Mouse (Mus musculus) embryonic fibroblast, embryonic 13.5 days (primary cell): ENCODE measurements around the gene Twf2.

ENCODE experiments used
- CTCF ChIP-seq: IDR thresholded peaks from 2 replicates; pipeline ENCODE4 v1.5.1; 2011; ENCODE audit warnings: mild to moderate bottlenecking, control low read depth, low read length, moderate library complexity, borderline replicate concordance; ENCODE audit not compliant: insufficient read depth
- POLR2A ChIP-seq: IDR thresholded peaks from 2 replicates; pipeline ENCODE4 v1.6.1; 2011; ENCODE audit warnings: low read depth, mild to moderate bottlenecking, control low read depth, low read length, moderate library complexity

DNA sequence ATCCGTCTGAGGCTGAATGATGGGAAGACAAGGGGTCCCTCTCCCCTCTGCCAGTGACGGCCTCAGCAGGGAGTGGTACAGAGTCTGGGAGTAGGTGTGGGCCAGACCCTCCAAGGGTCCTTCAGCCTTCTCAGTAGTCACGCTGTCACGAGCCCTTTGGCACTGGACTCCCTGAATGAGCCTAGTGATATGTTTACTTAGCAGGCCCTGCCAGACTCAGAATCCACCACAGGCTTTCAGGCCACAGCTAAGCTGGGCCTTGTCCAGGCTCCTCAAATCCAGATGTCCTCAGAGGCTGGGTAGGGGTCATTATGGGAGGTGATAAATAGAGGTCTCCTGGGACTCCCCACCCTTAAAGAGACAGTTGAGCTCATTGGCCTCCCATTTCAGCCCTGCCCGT is 5.3 kb downstream of the Twf2 start:
- no peak for TF ChIP-seq POLR2A
- no peak for TF ChIP-seq CTCF
